In the genomic region with DNA sequence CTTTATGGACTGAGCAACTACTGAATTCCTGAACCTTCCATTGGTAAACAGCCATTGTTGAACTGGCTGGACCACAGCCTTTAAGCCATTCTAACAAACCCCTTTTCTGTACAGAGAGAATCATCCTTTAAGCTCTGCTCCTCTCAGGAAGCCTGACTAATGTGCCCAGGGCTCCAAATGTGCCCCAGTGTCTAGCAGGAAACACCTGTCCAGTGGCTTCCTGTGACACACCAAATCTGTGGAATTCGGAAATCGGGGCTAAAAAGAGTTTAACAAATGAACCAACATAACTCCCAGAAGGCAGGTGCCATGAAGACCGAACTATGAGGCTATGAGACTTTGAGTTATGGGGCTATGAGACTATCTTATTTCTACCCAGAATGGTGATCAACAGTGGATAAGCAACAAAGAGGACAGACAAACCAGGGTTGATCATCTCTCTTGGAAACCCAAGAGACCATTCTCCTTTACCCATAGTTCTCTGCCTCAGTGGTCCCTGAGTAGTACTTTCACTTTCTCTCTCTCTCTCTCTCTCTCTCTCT, we compare ENCODE assay signal across 9 mouse cellular contexts. TPM values are rescaled to one million over a fixed set of nuclear protein-coding genes. Genes with fewer than 3 reads are reported as not detected.
DNase-seq lines count a peak whose midpoint lies in the region; ATAC-seq and TF ChIP-seq lines count a peak whose summit lies in the region.
"Had no signal": no experiment of that assay in that cellular context is flagged by ENCODE, and none has a peak within 500 bp of the region (broad histone marks: within the 10 kb centered on the region; RNA-seq: fewer than 3 reads in every experiment).

No protein-coding gene starts in this region.

- H3K4me1 ChIP-seq in heart, embryonic 10.5 days = peaks cover 65% of the 10 kb centered on the region
- H3K4me1 ChIP-seq in forebrain, postnatal 0 days (ENCODE audit: insufficient read depth) = peaks cover 14% of the 10 kb centered on the region; the same call in 1 of the 2 replicates

- intact Hi-C loops in heart, postnatal 25 days (cut with DNase I) = no loop called here

- H3K4me2 ChIP-seq in forebrain, postnatal 0 days (ENCODE audit: low read depth) = no peak overlapping the region

- no peak overlapping the region for H3K4me3 ChIP-seq in heart, embryonic 10.5 days
- no peak overlapping the region for H3K4me3 ChIP-seq in forebrain, postnatal 0 days (ENCODE audit: low read depth, low read length)

- WGBS in heart, embryonic 10.5 days = 63% methylated on average over 3 of the region's 3 CpGs
- 95% methylated on average over 3 of the region's 3 CpGs for WGBS in forebrain, postnatal 0 days

- no peak for TF ChIP-seq CTCF in forebrain, postnatal 0 days (IDR thresholded peaks at IDR 0.05; ENCODE audit: low read depth)

- no peak overlapping the region for H3K9ac ChIP-seq in forebrain, postnatal 0 days

- no peaks in the 10 kb centered on the region for H3K9me3 ChIP-seq in heart, embryonic 10.5 days
- H3K9me3 ChIP-seq in forebrain, postnatal 0 days (ENCODE audit: low read length) = no peaks in the 10 kb centered on the region

- ATAC-seq in forebrain, postnatal 0 days = no peak

- H3K36me3 ChIP-seq in heart, embryonic 10.5 days = peaks cover 20% of the 10 kb centered on the region
- H3K36me3 ChIP-seq in forebrain, postnatal 0 days (ENCODE audit: insufficient read depth) = peaks cover 29% of the 10 kb centered on the region

- H3K27ac ChIP-seq in heart, embryonic 10.5 days = peak overlapping the region; percentile 45; the same call in 1 of the 2 replicates
- no peak overlapping the region for H3K27ac ChIP-seq in forebrain, postnatal 0 days (ENCODE audit: low read depth, low read length)

- no peaks in the 10 kb centered on the region; the same call in 1 of the 2 replicates for H3K27me3 ChIP-seq in heart, embryonic 10.5 days (ENCODE audit: insufficient read depth, poor library complexity, severe bottlenecking)
- no peaks in the 10 kb centered on the region for H3K27me3 ChIP-seq in forebrain, postnatal 0 days (ENCODE audit: insufficient read depth, low read length)

- peak; percentile 70 for DNase-seq in heart, adult 8-10 months (ENCODE audit: low spot score)
- DNase-seq in heart, postnatal 25 days (ENCODE audit: low spot score) = no peak
- peak; percentile 58 for DNase-seq in A20 (ENCODE audit: low read depth, low spot score)
- no peak for DNase-seq in heart, embryonic 10.5 days (ENCODE audit: low spot score)
- DNase-seq in kidney, postnatal 36 days = peak; percentile 51 to 79
- no peak for DNase-seq in right cerebral cortex, adult 2 months (ENCODE audit: low spot score in 2 of 2)
- no peak for DNase-seq in forebrain, postnatal 0 days
- DNase-seq in thymus, postnatal 25 days = no peak
- DNase-seq: right cerebral cortex, adult 18-20 months had no signal

RNA-seq across cellular contexts. Expression of a gene that starts 4.0 kb away (rescaled TPM):
- total RNA-seq in heart, adult 8-10 months (2022) = 10 to 100 TPM; 38.6 to 50.6 (median 50.1) TPM
- total RNA-seq in heart, postnatal 25 days (2021) = 10 to 100 TPM; 41.0 to 58.1 TPM
- 26.5 and 30.1 TPM in 2 replicates for polyA plus RNA-seq in heart, embryonic 10.5 days (2016; fragmentation: Nextera tagmentation; extraction: Ambion mirVana)
- total RNA-seq in forebrain, postnatal 0 days (2014; rRNA removed) = 58.2 and 67.9 TPM in 2 replicates
- polyA plus RNA-seq in forebrain, postnatal 0 days (2015; fragmentation: Nextera tagmentation; extraction: Ambion mirVana) = 132 and 165 TPM in 2 replicates

Comparison
In these comparisons a context has a peak if more than half of its experiments do, and no peak if none do; other contexts are left out.
1. DNase-seq: peak in heart, adult 8-10 months (single experiment), A20 (single experiment) and kidney, postnatal 36 days (2 of 2); none in heart, postnatal 25 days (single experiment), heart, embryonic 10.5 days (single experiment), right cerebral cortex, adult 2 months (0 of 2), forebrain, postnatal 0 days (single experiment) and thymus, postnatal 25 days (single experiment).